Mouse (Mus musculus): Measurements from ENCODE around the gene Gm19935. TPM values are rescaled to one million over a fixed set of nuclear protein-coding genes. Genes with fewer than 3 reads are reported as not detected.

Gene Gm19935
- polyA plus RNA-seq (2016; fragmentation: Nextera tagmentation; extraction: Ambion mirVana) = not detected in 2 replicates

DNA sequence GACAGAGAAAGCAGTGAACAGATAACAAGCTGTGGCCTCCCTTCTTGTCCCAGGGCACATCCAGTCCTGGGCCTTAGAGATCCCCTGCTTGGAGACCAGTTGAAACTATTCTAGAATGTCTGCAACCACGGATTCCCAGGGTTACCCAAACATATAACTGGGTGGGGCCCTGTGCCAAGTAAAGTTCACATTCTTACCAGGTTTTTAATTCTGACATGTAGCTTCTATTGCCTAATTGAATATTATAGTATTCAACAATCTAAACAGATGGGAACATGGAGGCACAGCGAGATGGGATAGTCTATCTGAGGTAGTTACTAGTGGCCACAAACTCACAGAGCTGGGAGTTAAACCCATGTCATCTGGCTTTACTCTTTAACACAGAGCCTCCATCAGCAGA lies at the start of gene Gm19935:
Gm19935 (minus strand) TSS at position 101 of the 400 bp plus-strand sequence.
- H3K4me2 ChIP-seq (replicated peaks) = no peak within 1 kb of the TSS
- H3K4me1 ChIP-seq = peaks cover 12% of the 10 kb centered on the region; the same call in 1 of the 2 replicates
- ATAC-seq (ENCODE audit: low FRiP score, low read depth) = no peak
- H3K9me3 ChIP-seq = no peaks in the 10 kb centered on the region
- H3K9ac ChIP-seq (replicated peaks) = no peak within 1 kb of the TSS
- H3K27me3 ChIP-seq = no peaks in the 10 kb centered on the region
- 98% methylated on average over 2 of the region's 2 CpGs for WGBS
- no peaks in the 10 kb centered on the region for H3K36me3 ChIP-seq
- H3K27ac ChIP-seq (replicated peaks) = no peak within 1 kb of the TSS
- no peak within 1 kb of the TSS for H3K4me3 ChIP-seq

DNA sequence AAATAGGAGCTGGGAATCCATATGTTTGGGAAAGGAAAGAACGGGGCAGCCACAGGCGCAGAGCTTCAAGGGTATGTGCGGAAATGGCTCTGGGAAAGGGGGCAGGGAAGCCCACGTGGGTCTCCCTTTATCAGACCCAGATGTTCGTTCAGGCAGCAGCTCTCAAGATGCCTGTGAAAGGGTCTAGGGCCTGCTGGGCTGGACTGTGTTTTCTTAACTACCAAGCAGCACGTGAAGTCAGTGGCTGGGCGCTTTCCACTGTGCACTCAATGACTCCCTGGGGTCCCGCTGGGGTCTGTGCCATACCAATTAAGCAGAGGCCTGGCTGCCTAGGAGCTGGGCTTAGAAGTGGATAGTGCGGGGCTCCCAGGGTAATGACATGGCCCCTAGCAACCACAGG lies 44.8 kb upstream of the Gm19935 start:
- Histone ChIP-seq H3K9ac (replicated peaks) (no peak overlapping the region; the same call in 1 of the 2 replicates), H3K27me3 (peaks cover 4% of the 10 kb centered on the region; the same call in 1 of the 2 replicates), H3K27ac (replicated peaks) (peak overlapping the region; percentile 84), H3K4me2 (replicated peaks) (peak overlapping the region; percentile 43), H3K4me1 (peaks cover 22% of the 10 kb centered on the region), H3K36me3 (no peaks in the 10 kb centered on the region), H3K9me3 (no peaks in the 10 kb centered on the region), H3K4me3 (no peak overlapping the region)
- peak; percentile 93 for ATAC-seq (ENCODE audit: low FRiP score, low read depth)
- under 1% methylated on average over 9 of the region's 9 CpGs for WGBS

DNA sequence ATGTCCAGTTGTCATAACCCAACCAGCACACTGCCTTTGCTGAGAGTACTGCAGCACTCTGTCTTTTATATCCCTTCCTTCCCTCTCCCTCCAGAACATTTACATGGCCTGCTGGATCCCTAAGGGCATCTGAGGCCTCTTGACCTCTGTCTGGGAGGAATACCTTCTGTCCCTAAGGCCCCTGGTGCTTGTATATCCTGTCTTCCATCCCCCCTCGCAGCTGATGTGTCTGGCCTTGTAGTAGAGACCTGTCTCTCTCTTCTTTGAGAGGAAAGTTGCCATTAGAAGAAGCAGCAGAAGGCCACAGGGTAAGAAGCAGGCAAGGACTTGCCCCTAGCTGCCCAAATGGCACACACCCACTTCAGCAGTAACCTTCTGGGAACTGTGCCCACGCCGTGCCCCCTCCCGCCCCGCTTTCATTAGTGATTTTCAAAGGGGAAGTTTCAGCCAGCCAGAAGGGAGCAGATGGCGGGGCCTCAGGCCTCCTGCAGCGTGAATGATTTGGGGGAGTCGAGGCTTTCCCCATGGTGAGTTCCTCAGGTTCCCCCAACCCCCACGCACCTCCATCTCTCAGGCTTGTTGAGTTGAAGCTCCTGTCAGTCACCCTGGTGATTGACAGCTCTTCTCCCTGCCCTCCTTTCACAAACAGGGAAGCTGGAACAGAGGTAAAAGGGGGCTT lies 44.2 kb upstream of the Gm19935 start:
- peaks cover 28% of the 10 kb centered on the region for H3K4me1 ChIP-seq
- H3K27me3 ChIP-seq = peaks cover 4% of the 10 kb centered on the region; the same call in 1 of the 2 replicates
- H3K9ac ChIP-seq (replicated peaks) = no peak overlapping the region
- WGBS = 7% methylated on average over 9 of the region's 9 CpGs
- no peak overlapping the region for H3K4me3 ChIP-seq
- peak; percentile 45 for ATAC-seq (ENCODE audit: low FRiP score, low read depth)
- H3K4me2 ChIP-seq (replicated peaks) = peak overlapping the region; percentile 43
- H3K27ac ChIP-seq (replicated peaks) = peak overlapping the region; percentile 84
- H3K9me3 ChIP-seq = no peaks in the 10 kb centered on the region
- no peaks in the 10 kb centered on the region for H3K36me3 ChIP-seq

DNA sequence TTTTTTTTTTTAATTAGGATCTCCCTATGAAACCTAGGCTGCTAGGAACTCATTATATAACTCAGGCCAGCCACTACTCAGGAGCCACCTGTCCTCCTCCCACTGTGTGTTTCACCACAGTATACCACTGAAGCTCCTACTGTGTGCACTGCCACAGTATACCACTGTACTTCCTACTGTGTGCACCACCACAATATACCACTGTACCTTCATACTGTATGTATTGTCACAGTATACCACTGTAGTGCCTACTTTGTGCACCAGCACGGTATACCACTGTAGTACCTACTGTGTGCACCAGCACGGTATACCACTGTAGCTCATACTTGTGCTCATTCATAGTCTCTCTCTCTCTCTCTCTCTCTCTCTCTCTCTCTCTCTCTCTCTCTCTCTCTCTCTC lies 40.9 kb upstream of the Gm19935 start:
- WGBS = 98% methylated on average over 2 of the region's 2 CpGs
- Histone ChIP-seq H3K9ac (replicated peaks) (no peak overlapping the region), H3K9me3 (no peaks in the 10 kb centered on the region), H3K27me3 (peaks cover 4% of the 10 kb centered on the region; the same call in 1 of the 2 replicates), H3K4me1 (peaks cover 41% of the 10 kb centered on the region), H3K4me2 (replicated peaks) (no peak overlapping the region), H3K4me3 (no peak overlapping the region), H3K36me3 (no peaks in the 10 kb centered on the region), H3K27ac (replicated peaks) (no peak overlapping the region)
- ATAC-seq (ENCODE audit: low FRiP score, low read depth) = no peak

DNA sequence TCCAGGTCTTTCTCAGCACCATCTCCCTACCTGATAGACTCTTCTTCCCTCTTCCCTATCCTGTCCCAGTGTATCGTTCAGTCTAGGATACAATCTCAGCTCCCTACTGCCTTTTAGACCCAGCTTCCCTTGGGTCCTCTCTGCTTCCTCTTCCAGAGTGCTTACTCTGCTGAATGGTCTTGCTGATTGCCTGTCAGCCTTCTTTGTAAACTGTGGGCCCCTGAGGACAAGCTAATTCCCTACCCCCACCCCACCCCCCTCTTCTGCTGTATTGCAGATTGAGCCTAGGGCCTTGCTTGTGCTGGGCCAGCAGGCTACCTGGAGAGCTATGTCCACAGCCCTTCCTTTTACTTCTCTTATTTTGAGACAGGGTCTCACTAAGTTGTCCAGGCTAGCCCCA lies 39.8 kb upstream of the Gm19935 start:
- Histone ChIP-seq H3K4me1 (peaks cover 32% of the 10 kb centered on the region), H3K27me3 (peaks cover 4% of the 10 kb centered on the region; the same call in 1 of the 2 replicates), H3K4me2 (replicated peaks) (no peak overlapping the region), H3K9me3 (no peaks in the 10 kb centered on the region), H3K4me3 (no peak overlapping the region), H3K36me3 (no peaks in the 10 kb centered on the region), H3K9ac (replicated peaks) (no peak overlapping the region), H3K27ac (replicated peaks) (no peak overlapping the region)
- ATAC-seq (ENCODE audit: low FRiP score, low read depth) = no peak
- WGBS = 35% methylated on average over 1 of the region's 1 CpGs

DNA sequence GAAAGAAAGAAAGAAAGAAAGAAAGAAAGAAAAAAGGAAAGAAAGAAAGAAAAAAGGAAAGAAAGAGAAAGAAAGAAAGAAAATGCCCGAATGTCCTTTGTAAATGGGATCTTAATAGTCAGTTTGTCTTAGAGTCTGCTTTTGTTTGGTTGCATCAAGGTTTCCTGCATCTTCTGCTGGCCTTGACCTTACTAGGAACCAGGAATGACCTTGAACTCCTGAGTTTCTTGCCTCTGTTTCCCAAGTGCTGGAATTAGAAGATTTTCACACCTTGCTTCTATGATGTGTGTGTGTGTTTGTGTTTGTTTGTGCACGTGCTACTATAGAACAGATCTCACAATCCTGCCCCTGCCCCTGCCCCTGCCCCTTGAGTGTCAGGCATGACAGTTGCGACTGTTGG lies 39.0 kb upstream of the Gm19935 start:
- ATAC-seq (ENCODE audit: low FRiP score, low read depth) = no peak
- WGBS = 93% methylated on average over 3 of the region's 3 CpGs
- Histone ChIP-seq H3K36me3 (no peaks in the 10 kb centered on the region), H3K4me1 (peaks cover 25% of the 10 kb centered on the region), H3K9ac (replicated peaks) (no peak overlapping the region), H3K27me3 (peaks cover 4% of the 10 kb centered on the region; the same call in 1 of the 2 replicates), H3K27ac (replicated peaks) (no peak overlapping the region), H3K9me3 (no peaks in the 10 kb centered on the region), H3K4me3 (no peak overlapping the region), H3K4me2 (replicated peaks) (no peak overlapping the region)

DNA sequence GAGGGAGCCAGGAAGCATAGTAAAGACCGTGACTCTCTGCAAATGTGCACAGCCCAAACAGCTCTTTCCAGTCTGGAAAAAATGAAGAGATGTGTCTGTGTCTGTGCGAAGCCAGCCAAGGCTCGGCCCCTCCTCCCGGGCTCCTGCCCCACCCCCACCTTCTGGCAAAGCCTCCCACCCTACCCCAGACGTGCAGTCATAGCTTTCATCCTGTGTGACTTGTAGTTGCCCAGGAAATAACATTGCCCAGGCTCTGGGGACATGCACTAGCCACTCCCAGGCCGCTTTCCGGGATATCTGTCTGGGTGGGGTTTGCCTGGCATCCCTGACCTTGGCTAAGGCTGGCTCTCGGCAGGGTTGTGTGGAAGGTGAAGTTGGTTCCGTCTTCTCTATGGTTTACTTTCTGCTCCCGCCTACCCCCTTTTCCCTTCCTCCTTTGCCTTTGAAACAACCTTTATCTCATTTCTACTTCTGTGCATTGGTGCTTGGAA lies 37.5 kb upstream of the Gm19935 start:
- 17% methylated on average over 10 of the region's 10 CpGs for WGBS
- Histone ChIP-seq H3K27me3 (peaks cover 3% of the 10 kb centered on the region; the same call in 1 of the 2 replicates), H3K9me3 (no peaks in the 10 kb centered on the region), H3K9ac (replicated peaks) (no peak overlapping the region), H3K27ac (replicated peaks) (peak overlapping the region; percentile 55), H3K4me1 (peaks cover 28% of the 10 kb centered on the region), H3K4me3 (no peak overlapping the region), H3K4me2 (replicated peaks) (peak overlapping the region; percentile 31), H3K36me3 (no peaks in the 10 kb centered on the region)
- ATAC-seq (ENCODE audit: low FRiP score, low read depth) = peak; percentile 60; the same call in 1 of the 2 replicates

DNA sequence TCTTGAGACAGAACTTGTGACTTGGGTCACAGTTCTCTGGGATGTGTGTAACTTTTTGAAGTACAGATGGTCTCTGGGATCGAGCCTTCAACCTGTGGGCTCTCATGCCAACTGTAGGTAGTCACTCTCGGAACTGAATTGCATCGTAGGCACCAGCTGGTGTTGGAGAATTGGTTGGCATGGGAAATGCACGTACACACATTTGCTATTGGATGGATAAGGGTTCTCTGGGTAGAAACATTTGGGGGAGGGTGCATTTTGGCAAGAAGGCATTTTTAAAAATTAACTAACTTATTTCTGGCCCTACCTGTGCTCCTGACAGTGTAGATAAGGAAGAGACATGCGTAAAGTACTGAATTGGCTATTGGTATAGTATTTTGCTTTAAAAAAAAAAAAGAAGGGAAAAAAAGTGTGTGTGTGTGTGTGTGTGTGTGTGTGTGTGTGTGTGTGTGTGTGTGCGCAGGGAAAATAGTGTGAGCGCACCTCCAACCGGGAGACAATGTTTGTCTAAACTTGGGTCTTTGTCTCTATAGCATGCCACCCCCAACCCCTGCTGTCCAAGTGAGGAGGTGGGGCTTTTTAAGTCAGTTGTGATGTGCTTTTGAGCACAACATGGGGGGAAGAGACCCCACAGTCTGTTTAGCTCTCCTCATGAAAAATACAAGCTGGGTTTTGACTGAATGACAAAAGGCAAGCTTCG lies 36.9 kb upstream of the Gm19935 start:
- H3K9ac ChIP-seq (replicated peaks) = no peak overlapping the region
- no peaks in the 10 kb centered on the region for H3K36me3 ChIP-seq
- 61% methylated on average over 9 of the region's 9 CpGs for whole genome bisulfite sequencing
- H3K4me2 ChIP-seq (replicated peaks) = peak overlapping the region; percentile 31
- no peaks in the 10 kb centered on the region for H3K27me3 ChIP-seq
- ATAC-seq (ENCODE audit: low FRiP score, low read depth) = no peak
- H3K27ac ChIP-seq (replicated peaks) = peak overlapping the region; percentile 55
- H3K4me3 ChIP-seq = no peak overlapping the region
- H3K9me3 ChIP-seq = no peaks in the 10 kb centered on the region
- H3K4me1 ChIP-seq = peaks cover 30% of the 10 kb centered on the region

DNA sequence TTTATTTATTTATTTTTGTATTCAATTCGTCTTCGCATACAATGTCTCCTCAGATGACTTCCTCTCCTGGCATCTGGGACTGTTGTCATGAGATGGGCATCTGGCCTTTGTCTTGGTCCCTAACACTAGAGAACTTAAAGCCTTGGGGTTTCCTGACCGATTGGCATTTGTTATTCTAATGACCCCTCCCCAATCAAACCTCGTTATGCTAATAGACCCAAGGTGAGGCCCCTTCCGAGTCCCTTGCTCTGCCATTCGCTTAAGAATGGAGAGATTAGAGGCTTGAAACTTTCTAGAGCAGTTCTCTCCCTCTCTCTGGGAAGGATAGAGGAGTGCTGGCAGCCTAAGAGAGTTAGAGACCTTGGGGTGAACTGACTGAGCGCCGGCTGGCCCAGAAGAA lies 34.4 kb upstream of the Gm19935 start:
- Histone ChIP-seq H3K4me1 (peaks cover 25% of the 10 kb centered on the region), H3K4me2 (replicated peaks) (no peak overlapping the region), H3K9me3 (no peaks in the 10 kb centered on the region), H3K27me3 (no peaks in the 10 kb centered on the region), H3K27ac (replicated peaks) (no peak overlapping the region), H3K4me3 (no peak overlapping the region), H3K36me3 (no peaks in the 10 kb centered on the region), H3K9ac (replicated peaks) (no peak overlapping the region)
- 40% methylated on average over 8 of the region's 8 CpGs for WGBS
- ATAC-seq (ENCODE audit: low FRiP score, low read depth) = no peak

DNA sequence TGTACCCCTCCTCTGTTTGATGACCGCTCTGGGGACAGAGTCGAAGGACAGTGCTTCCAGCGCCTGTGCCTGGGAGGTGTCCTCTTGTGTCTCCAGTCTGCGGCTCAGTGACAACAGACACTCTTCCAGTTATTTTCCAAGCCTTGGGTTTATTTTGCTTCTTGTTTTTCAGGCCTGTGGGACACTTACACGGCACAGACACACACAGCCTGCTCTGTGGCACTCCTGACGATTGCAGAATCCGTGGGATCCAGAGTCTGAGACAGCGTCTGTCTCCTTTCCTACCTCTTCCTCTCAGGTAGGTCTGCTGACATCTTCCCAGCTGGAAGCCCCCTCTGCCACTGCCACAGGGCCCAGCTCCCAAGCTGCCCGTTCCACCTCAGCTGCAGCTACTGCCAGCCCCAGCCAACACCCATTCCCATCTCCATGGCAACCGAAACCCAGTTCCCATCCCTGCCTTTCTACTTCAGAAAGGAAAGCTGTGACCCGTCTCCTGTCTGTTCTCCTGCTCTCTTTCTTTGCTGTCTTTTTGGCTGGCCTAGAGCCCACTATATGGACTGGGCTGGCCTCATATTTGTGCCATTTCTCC lies 32.4 kb upstream of the Gm19935 start:
- H3K9ac ChIP-seq (replicated peaks) = no peak overlapping the region
- peak overlapping the region; percentile 64 for H3K27ac ChIP-seq (replicated peaks)
- H3K4me1 ChIP-seq = peaks cover 18% of the 10 kb centered on the region
- no peak overlapping the region for H3K4me2 ChIP-seq (replicated peaks)
- H3K36me3 ChIP-seq = no peaks in the 10 kb centered on the region
- H3K4me3 ChIP-seq = no peak overlapping the region
- no peak; the same call in 1 of the 2 replicates for ATAC-seq (ENCODE audit: low FRiP score, low read depth)
- H3K27me3 ChIP-seq = no peaks in the 10 kb centered on the region
- WGBS = 39% methylated on average over 11 of the region's 11 CpGs
- H3K9me3 ChIP-seq = no peaks in the 10 kb centered on the region

DNA sequence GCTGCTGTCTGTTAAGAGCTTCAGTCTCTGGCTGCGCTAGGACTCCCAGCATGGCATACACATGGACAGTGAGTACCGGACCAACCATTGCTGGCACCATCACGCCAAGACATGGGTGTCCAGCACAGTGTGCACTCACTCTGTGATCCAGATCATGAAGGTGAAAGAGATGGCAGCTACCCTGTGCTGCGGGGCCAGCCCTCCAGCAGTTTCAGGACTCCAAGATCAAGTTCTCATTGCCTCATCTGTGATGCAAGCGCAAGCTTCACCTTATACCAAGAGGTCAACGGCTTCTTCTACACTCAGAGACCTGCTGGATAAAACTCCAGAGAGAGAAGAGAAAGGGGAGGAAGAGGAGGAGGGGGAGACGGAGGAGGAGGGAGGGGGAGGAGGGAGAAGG lies 30.8 kb upstream of the Gm19935 start:
- Histone ChIP-seq H3K27me3 (no peaks in the 10 kb centered on the region), H3K4me3 (no peak overlapping the region), H3K4me2 (replicated peaks) (no peak overlapping the region), H3K27ac (replicated peaks) (no peak overlapping the region), H3K9me3 (no peaks in the 10 kb centered on the region), H3K36me3 (no peaks in the 10 kb centered on the region), H3K4me1 (peaks cover 10% of the 10 kb centered on the region), H3K9ac (replicated peaks) (no peak overlapping the region)
- no peak for ATAC-seq (ENCODE audit: low FRiP score, low read depth)
- WGBS = 90% methylated on average over 7 of the region's 7 CpGs

All from midbrain, embryonic 12.5 days (tissue).